Mouse (Mus musculus) spleen, postnatal 14 days (tissue): ENCODE measurements at regions not wholly inside any gene's neighbourhood (a gene's known extent, or its start where the extent isn't known, plus 50 kb on each side); places are given as distances from the start of the nearest gene placed in this dataset.

Source experiments
- DNase-seq, 2 experiments: peaks; one replicate each; pipeline ENCODE4 v3.0.0; 2021 to 2022; ENCODE audit warnings: low spot score in 2 of 2

DNA sequence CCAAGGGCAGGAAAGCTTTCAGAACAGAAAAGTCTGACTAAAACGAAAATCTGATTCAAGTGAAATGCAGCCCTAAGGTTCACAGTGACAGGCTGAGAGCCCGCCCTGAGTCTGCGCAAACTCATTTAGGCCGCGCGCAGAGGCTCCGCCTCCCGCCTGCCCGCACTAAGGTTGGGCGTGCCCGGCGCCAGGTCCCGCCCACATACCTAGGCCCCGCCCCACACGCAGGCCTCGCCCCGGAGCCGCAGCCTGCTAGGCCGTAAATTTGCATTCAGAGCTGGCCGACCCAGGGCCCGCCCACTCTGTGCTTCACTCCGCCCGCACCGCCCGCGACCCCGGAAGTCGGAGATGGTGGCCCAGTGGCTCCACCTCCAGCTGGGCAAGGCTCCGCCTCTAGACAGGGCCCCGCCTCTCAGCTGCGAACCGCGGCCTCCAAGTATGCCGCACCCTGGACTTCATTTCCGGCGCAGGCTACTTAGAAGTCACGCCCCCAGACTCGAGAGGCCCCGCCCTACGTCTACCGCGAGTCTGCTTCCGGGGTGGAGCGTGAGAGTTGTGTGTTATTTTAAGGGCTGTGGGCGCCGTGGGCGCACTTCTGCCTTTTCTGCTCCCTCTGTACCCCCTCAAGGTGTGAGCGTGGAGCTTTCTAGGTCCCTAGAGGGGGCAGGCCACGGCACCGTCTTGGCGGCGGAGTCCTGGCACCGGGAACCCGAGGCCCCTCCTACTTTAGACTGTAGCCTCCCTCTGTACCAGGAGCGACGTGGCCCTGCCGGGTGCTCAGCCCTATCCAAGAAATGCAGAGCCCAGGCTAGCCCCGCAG, 52.3 kb upstream of the Wnt7b start:
- DNase-seq = peak; percentile 98

DNA sequence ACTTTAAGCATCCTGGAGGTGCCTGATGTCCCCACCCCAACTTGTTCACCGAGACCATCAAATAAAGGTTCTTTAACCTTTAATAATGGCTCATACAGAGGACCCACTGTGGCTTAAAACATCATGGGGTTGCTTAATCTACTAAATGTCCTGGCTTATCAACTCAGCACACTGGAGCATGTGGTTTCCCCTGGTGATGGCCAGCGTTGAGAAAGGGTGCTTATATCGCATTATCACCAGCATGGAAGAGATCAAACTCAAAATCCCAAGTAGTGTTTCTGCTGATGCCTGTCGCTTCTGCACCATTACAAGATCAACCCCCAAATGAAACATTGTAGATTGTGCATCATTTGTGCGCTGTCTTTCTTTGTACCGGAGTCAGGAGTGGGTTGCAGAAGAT, 53.2 kb upstream of the Wnt7b start:
- no peak for DNase-seq

DNA sequence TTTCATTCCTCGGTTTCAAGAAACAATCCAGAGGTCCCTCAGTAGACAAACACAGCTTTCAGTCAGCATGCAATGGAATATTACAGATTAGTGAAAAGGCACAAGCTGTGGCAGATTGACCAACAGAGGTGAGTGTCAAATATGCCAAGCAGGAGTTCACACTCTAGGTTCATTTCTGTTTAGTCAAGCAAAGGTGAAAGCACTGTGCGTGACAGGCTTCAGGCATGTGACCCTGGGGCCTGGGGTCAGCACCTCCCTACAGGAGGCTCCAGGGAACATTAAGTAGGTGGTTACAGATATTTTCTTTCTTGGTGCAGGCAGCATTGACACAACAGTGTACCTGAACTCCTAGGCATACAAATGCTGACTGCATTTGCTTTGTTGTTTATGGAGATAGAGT, 57.3 kb upstream of the Wnt7b start:
- DNase-seq = no peak

DNA sequence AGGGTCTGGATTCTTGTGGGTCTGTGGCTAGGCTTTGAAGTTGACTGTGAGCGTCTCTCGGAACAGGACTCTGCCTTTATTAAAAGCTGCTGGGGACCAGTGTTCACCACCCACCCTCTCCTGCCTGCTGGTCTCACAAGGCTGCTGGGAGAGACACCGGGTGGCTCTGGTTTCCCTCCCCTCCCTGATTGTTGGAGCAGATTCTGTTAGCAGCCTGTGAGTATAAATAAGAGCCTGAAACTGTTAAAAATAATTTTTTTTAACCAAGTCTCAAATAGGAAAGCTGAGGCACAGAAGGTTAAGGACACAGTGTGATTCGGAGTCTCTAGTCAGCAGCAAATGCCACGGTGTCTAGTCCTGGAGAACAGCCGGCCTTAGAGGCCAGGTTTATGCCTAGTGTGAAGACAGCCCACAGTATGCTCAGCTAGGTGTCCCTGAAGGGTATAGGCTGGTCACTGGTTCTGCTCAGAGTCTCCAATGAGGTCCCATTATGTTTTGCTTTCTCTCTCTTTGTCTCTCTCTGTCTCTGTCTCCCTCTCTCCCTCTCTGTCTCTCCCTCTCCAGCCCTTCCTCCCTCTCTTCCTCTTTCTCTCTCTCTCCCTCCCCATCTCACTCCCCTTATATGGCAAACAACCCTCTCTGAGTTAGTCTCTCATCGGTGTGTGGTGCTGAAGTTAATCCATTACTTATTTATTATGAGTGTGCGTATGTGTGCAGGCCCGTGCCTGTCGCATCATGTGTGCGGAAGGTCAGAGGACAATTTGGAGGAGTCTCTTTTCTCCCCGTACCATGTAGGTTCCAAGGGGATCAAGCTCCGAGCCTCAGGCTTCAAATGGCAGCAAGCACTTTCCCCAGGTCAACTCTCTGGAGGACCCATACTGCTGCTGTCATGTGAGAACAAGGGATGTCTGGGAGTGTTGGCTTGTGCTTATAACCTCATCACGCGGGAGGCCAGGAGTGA, 59.1 kb upstream of the Wnt7b start:
- DNase-seq = no peak

DNA sequence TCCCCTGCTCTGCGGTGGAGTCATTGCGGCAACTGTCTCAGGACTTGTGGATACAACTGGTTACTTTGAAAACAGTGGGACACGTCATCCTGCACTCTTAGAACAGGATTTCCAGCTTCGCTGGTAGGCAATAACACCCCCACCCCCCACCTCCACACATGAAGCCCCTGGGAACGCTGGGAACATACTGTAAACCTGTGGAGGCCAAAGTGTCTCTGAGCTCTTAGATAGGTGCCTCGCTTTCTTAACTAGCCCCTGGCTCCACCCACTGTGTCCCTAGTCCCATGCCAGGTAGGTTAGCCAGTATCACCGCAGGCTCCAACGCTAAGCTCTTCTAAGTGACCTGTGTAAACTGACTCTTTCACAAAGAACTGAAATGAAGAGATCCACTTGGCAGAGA, 63.1 kb upstream of the Wnt7b start:
- DNase-seq = no peak

DNA sequence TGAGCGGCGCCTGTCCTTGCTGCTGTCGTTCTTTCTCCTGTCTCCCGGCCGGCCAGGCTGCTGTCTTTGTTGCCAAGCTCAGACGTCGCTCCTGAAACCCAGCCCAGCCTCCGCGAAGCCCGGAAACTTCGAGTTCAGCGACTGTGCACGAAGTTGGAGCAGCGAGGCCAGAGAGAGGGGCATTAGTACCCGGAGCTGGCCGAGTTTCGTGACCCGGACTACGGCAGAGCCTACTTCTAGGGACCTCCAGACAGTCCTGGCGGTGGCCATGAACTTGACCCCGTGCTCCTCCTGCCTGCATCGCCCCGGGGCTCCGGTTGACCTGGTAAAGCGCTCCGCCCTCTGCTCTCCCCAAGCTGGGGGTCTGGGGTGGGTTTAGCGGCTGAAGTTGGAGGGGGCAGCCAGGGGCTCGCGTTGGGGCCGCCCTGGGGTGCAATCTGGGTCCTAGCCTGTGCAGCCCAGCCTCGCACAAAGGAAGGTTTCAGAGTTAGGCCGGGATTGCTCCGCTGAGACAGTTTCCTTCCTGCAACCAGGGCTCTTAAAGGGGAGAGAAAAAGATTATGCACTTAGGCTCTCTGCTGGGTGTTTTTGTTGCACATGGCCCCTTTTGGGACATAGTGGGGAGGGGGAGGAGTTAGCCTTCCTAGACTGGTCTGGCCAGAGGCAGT, 63.8 kb upstream of the Wnt7b start:
- DNase-seq = peak in 1 of 2 experiments; percentile 31

DNA sequence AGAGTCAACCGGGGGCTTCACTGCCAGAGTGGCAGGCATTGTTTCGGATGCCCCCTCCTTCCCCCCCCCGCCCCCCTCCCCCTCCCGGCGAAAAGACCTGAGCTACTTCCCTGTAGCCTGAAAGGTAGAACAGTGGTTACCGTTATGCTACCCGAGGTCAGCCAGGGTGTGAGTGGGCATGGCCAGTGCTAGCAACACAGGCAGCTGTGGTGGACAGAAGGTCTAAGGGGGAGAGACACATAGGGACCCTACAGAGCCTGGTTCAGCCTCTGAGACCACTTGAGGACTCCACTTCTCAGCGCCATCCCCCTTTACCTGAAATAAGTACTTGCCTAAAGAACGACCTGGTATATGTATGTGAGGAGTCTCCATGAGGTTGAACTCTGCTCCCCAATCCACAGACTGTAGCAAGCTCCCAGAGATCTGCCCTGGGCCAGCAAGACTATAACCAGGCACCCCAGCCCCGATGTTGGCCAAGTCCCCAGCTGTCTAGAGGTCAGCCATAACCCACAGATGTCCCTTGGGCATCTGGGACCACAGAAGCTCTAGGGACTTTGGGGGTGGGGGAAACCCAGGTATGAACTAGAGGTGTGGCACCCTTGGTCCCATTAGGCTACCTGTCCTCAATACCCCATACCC, 64.5 kb upstream of the Wnt7b start:
- DNase-seq = no peak

DNA sequence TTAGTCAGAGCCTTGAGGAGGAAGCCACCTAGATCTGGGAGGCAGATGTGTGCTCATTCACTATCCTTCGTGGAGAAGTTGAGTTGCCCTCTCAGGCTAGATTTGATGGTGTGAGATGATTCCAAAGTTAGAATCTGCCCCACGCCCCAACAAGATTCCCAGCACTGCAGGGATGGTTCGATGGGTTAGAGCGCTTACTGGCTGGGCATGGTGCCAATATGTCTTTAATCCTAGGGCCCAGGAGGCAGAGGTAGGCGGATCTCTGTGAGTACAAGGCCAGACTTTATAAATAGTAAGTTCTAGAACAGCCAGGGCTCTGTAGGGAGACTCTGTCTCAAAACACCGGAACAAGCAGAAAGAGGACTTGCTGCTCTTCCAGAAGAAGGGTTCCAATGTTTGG, 65.3 kb upstream of the Wnt7b start:
- no peak for DNase-seq

DNA sequence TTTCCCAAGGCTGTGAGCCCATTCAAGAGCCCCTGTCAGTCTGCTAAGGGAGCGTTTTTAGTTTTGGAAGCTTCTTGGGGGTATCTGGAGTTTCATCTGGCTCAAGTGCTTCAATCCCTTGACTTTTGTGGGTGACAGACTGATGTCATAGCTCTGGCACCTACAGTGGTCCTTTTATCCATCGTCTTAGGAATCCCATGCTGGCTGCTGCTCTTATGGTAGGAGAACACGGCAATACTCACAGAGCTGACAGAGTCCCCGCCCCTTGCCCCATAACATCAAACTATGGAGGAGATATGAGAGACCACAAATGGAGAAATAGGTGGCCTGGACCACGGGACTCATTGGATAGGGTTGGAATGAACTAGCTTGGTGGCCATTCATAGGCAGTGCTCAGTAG, 68.0 kb upstream of the Wnt7b start:
- DNase-seq = no peak

DNA sequence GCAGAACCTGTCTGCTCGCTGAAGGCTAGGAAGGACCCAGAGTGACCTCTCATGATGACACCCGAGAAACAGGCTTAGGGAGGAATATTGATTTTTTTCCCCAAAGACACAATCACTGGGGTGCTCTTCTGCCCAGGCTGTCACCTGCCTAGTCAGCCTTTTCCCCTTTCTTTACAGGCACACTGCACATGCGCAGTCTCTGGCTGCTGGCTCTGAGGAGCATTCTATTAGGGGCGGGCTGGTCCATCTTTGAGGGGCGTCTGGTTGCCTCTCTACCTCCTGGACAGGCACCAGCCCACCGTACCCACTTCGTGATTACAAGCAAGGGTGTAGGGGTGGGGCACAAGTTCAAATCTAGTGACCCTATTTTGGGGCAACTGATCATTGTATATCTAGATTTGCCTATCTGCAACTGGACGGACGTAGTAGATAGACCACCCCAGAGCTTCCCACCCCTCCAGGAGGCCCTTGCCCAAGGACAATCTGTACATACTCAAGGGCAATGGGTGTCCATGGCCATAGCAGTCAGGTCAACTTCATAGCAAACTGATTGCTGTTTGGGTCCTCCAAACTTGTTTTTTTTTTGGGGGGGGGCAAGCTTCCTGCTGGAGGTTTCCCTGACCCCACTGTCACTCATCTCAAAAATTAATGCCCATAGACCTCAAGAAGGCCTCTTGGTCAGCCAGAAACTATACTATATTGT, 69.6 kb upstream of the Wnt7b start:
- DNase-seq = no peak

DNA sequence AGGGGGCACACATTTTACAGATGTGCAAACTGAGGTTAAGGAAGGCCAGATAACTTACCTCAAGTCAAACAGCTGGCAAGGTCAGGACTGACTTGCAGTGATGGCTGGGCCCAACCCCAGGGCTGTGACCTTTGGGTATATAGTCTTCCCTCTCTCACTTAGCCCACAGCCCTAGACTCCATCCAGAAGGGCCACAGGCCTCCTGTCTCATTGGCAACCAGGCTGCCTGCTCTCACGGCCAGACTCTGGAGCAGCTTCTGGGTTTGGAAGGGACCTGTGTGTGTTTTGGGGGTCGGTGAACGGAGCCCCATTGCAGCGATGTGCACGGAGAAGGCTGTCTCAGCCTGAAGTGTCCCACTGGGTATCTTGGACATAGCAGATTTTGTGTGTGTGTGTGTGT, 70.2 kb upstream of the Wnt7b start:
- DNase-seq = no peak

DNA sequence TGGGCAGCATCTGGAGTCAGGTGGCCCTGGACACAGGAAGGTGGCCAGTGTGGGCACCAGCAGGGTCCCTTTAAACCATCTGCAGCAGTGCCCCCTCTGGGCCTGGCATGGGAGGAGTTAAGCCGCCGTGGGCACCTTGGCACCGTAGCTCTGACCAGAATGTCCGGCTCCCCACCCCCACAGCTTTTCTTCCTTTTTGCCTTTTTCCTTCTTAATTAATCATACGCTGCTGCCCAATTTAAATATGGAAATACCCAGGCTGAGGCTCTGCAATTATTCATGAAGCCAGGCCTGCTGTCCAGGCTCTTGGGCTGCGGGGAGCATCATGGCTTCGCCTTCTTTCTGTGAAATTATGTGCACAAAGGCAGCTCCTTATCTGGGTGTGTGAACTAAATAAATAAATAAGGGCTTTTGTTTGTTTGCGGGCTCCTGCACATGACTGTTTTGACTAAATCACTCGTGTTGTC, 70.6 kb upstream of the Wnt7b start:
- no peak for DNase-seq

DNA sequence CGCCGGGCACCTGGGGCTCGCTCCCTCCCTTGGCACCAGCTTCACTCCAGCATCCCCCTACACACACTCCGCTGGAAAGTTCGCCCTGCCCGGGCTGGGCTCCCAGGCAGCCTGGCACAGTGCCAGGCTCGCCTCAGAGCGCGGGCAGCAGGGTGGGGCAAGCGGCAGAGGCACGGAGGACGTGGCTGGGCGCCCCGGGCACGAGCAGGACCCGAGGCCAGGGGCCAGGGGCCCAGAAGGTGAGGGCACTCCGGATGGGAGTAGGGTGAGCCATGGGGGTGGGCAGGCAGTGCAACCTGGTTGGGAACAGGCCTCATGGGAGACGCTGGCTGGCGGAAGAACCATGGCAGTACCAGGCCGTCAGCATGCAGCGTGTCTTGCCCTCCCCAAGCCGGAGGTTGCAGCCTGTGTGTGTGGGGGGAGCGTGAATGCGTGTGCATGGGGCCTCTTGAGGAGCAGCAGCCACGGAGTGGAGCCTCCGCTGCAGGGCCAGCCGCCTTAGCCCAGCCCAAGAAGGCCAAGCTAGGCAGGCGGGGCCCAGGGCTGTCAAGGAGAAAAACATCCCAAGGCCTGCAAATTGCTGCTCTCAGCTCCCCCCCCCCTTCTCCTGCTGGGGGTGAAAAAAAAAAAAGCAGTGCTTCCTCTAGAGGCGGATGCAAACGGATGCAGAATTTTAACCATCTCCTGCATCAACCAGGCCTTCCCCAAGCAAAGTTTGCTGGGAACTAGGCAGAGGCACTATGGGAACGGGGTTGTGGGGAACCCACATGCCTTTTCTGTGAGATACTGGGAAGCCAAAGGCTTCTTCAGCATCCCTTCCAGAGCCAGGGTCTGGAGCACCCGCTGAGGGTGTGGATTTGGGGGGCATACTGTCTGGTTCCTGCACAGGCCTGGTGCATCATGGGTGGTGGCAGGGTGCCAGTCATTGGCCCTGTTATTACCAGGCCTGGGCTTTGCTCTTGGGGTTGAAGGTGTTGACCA, 71.4 kb upstream of the Wnt7b start:
- DNase-seq = peak; percentile 59 to 63

DNA sequence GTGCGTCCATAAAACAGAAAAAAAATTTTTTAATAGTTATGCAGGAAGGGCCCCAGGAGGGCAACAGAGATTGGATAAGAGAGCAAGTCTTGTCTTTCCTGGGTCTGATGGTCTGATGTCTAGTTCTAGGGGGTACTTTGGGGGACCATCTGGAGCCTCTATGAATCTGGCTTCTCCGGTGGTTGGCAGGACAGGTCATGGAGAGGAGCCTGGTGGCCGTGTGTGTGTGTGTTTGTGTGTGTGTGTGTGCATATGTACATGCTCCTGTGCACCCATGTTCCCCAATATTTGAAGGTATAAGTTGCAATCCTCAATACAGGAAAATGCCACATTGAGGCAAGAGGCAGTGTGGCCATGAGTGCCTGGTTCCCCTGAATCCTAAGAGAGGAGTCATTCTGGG, 72.5 kb upstream of the Wnt7b start:
- no peak for DNase-seq

DNA sequence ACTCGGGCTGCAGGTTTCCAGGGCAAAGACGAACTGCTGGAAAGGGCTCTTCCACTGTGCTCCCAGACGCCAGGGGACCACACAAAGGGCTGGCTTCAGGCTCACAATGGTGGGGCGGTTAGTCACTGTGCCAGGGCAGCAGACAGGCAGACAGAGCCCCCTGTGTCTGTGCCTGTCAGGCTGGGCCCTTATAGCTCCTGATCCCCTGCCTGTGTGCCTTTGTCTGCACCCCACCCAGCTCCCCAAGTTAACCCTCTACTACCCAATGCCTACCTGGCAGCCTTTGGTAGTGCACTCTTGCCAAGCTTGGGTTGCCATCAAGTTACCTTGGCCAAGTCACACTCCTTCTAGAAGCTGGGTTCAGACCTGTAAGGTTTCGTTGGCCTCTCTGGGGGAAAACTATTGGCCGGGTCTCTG, 73.5 kb upstream of the Wnt7b start:
- no peak for DNase-seq

DNA sequence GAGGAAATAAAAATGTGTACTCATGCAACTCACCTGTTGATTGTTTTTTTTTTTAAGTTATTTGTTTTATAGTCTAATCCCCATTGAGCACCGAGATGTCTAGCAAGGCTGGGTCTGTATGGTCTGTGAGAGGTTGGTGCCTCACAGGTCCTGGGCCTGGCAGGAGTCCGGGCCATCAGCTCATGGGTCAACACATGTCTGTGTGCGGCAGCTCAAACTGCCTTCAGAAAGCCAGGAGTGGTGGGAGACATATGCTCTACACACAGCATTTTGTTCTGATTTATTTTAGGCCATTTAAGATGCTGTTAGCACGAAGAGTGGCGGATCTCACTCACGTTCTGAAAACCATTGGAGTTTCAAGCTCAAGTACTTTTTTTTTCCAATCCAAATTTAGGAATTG, 74.6 kb upstream of the Wnt7b start:
- no peak for DNase-seq

DNA sequence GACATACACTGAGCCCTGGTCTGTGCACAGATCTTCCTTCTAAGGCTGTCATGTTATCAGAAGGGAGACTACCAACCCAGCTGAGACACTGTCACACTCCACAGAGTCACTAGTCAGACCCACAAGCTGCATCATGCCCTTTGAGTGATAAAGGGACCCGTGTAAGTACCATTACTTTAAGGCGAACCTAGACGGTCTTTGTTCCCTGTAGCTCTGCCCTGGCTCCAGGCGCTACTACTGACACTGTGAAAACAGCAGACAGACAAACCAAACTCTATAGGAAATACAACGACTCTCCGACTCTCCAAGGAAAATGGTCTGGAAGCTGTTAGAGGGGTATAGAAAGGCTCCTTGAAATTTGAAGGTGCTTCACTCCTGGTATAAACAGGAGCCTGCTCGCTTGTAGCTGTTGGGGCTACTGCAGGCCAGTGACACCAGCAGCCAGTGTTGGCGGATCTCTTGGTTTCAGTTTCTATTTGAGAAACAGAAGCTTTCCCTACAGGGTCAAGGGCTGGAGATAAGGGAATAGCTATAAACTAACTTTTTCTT, 75.2 kb upstream of the Wnt7b start:
- DNase-seq = no peak

DNA sequence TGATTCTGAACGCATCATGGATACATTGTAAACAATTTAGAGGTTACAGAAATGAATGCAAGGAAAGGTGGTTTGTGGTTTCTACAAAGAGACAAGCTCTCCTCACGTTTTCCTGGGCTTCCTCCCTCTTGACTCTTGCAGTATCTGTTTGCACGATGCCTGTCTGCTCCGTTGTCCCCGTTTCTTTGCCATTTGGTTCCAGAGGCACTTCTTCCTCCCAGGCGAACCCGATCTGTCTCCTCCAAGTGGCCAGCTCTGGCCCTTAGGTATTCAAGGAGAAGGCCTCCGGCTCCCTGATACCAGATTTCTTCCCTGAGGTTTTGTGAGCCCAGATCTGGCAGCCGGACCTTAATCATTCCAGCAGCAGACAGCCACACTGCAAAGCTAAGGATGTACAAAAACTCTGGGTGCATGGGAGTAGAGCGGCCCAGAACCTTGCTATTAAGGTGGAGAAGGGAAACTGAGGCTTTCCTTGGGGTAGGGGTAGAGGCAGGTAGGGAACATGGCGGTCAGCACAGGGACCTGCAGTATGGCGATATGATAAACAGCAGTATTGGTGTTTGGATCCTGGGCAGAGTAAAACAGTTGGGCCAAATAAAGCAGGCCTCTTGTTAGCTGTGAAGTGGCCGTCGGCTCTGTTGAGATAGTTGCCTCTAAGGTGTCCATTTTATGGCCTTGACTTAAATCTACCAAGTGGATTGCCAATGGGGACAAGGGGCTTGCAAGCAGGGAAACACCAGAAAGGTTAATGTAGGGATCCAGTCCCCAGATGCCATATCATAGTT, 76.0 kb upstream of the Wnt7b start:
- DNase-seq = no peak
